Mouse (Mus musculus): ENCODE results near the gene Gm14851.
"Not testable (repeated sequence)": the region's sequence is repeated elsewhere in the genome, so short reads cannot be mapped to it uniquely, and the experiment has no call there.

Gene Gm14851

DNA sequence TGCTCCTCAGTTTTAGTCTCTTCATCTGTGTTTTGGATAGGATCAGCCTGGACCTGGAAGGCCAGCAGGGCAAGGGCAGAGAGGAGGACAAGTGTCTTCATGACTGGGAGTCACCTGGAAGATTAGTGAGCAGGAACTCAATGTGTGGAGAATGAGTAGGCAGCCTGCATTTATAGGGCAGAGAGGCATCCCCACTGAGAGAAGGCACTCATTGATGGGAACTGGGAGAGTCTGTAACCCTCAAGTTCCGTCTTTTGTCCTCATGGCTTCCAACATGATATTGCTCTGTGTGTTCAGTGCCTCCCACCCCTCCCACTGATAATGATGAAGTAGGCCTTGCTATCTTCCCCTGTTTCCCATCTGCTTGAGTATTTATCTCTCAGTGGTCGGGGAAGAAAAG lies at the start of gene Gm14851:
TSS of gene Gm14851 (minus strand) at position 101 of the 400 bp plus-strand sequence.
- in situ Hi-C loops (cut with MboI) = not testable (repeated sequence)

DNA sequence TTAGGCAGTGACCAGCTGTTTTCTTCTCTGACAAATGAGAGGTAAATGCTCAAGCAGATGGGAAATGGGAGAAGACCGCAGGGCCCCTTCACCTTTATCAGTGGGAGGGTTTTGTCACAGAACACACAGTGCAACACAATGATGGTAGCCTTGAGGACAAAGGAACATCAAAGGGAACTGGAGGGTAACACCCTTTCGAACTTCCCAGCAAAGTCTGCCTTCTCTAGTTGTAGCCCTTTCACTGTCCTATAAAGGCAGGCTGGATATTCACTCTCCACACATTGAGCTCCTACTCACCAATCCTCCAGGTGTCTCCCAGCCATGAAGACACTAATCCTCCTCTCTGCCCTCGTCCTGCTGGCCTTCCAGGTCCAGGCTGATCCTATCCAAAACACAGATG lies 38.5 kb upstream of the Gm14851 start, which contains the start of gene Defa30:
TSS of gene Defa30 (plus strand) at position 301 of the 400 bp plus-strand sequence.
- in situ Hi-C loops (cut with MboI) = not testable (repeated sequence)

DNA sequence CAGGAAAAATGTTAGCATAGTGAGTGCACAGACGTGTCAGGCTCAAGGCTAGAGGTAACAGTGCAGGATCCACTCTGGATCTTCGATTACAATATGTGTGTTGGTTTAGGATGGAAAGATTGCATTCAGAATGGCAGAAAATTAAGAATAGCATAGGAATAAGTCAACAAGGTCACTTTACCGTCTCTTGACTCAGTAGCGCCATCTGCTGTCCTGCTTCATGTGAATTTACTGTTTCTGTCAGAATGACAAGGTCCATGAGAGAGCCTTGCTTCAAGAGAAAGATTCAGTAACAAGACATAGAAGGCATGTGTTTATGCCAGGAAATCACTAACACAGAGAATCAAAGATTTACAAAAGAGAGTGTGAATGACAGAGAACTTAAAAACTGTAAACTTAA lies 2.7 kb downstream of the Gm14851 start:
- in situ Hi-C loops (cut with MboI) = no loop called here

DNA sequence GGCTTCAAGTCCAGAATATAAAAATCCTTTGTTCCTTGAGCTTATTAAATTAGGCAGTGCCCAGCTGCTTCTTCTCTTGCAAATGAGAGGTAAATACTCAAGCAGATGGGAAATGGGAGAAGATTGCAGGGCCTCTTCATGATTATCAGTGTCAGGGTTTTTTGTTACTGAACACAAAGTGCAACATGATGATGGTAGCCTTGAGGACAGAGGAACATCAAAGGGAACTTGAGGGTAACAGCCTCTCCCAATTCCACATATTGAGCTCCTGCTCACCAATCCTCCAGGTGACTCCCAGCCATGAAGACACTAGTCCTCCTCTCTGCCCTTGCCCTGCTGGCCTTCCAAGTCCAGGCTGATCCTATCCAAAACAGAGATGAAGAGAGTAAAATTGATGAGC lies 11.7 kb downstream of the Gm14851 start, which contains the start of gene Defa25:
TSS of gene Defa25 (plus strand) at position 301 of the 400 bp plus-strand sequence.
- in situ Hi-C loops (cut with MboI) = not testable (repeated sequence)

DNA sequence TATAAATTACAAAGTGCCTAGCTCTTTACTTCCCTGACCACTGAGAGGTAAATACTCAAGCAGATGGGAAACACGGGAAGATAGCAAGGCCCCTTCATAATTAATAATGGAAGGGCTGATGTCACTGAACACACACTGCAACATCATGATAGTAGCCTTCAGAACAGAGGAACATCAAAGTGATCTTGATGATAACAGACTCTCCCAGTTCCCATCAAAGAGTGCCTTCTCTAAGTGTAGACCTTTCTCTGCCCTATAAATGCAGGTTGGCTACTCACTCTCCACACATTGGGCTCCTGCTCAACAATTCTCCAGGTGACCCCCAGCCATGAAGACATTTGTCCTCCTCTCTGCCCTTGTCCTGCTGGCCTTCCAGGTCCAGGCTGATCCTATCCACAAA lies 31.1 kb downstream of the Gm14851 start, which contains the start of gene Defa35:
TSS of gene Defa35 (plus strand) at position 301 of the 400 bp plus-strand sequence.
- in situ Hi-C loops (cut with MboI) = not testable (repeated sequence)

DNA sequence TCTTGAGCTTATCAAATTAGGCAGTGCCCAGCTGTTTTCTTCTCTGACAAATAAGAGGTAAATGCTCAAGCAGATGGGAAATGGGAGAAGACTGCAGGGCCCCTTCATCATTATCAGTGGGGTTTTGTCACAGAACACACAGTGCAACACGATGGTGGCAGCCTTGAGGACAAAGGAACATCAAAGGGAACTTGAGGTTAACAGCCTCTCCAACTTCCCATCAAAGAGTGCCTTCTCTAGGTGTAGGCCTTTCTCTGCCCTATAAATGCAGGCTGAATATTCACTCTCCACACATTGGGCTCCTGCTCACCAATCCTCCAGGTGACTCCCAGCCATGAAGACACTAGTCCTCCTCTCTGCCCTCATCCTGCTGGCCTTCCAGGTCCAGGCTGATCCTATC lies 41.1 kb downstream of the Gm14851 start, which contains the start of gene Defa23:
TSS of gene Defa23 (plus strand) at position 301 of the 400 bp plus-strand sequence.
- in situ Hi-C loops (cut with MboI) = not testable (repeated sequence)
